Mouse (Mus musculus): Measurements from ENCODE around the gene Prr3. TPM values are rescaled to one million over a fixed set of nuclear protein-coding genes. Genes with fewer than 3 reads are reported as not detected.

The Prr3 gene
- total and polyA plus RNA-seq, 3 experiments: 11.4 to 49.4 (median 33.1) TPM

DNA sequence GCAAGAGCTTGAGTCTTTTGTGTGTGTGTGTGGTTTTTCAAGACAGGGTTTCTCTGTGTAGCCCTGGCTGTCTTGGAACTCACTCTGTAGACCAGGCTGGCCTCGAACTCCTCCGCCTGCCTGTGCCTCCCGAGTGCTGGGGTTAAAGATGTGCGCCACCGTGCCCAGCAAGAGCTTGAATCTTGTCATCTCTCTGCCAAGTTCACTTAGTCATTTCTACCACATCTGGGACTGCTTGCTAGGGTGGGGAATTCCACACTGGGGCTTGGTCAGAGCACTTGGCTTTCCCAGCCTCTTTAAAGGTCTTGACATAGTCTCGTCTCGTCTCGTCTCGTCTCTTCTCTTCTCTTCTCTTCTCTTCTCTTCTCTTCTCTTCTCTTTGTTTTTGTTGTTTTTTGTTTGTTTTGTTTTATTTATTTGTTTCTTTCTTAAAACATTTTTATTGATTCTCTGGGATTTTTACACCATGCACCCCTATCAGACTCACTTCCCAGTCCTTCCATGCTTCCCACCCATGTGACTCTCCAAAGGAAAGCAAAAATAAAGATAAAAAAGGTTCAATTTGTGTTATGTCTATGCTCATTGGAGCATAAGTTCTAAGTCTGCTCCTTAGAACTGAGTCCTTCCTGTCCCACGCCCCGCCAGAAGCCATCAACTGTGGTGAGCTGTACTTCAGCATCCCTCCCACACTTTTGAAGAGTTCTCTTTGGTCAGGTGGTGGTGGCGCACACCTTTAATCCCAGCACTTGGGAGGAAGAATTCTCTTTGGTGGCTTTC is 21.3 kb upstream of the Prr3 start:
- no peak for DNase-seq (ENCODE audit: low spot score)
- H3K27me3 ChIP-seq (ENCODE audit: insufficient read depth, low read length): no peaks in the 10 kb centered on the region
- TF ChIP-seq GATA1 (IDR thresholded peaks at IDR 0.05; ENCODE audit: borderline replicate concordance, low read length) (no peak), CTCF (IDR thresholded peaks at IDR 0.05; ENCODE audit: low read depth, low read length) (no peak), GATA2 (IDR thresholded peaks at IDR 0.05; ENCODE audit: borderline replicate concordance, low read depth, low read length) (no peak), POLR2AphosphoS5 (IDR thresholded peaks at IDR 0.05; ENCODE audit: insufficient replicate concordance, low read depth, low read length) (no peak), TAL1 (conservative IDR thresholded peaks at IDR 0.05; ENCODE audit: low read depth, low read length) (no peak)
- H3K4me3 ChIP-seq (ENCODE audit: low read depth, low read length): peak overlapping the region; percentile 42; the same call in 1 of the 2 replicates
- H3K4me1 ChIP-seq (ENCODE audit: insufficient read depth, low read depth, low read length): peaks cover 91% of the 10 kb centered on the region
- peaks cover 60% of the 10 kb centered on the region for H3K36me3 ChIP-seq (replicated peaks)
- ATAC-seq (ENCODE audit: extremely low read depth, insufficient number of reproducible peaks, low FRiP score, poor library complexity, severe bottlenecking): no peak
- H3K9me3 ChIP-seq (replicated peaks): peaks cover 30% of the 10 kb centered on the region

DNA sequence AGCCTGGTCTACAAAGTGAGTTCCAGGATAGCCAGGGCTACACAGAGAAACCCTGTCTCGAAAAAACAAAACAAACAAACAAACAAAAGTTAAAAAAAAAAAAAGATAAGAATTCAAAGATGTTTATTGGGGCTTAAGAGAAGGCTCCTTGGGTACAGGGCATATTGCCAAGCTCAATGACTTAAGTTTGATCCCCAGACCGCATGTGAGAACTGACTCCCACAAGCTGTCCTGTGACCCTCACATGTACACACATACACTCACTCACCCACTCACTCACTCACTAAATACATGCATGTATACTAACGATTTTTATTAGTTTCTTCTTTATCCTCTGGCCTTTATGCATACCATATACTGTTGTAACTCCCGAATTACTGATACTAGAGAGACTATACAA is 20.3 kb upstream of the Prr3 start:
- H3K9me3 ChIP-seq (replicated peaks): peaks cover 30% of the 10 kb centered on the region
- peaks cover 91% of the 10 kb centered on the region for H3K4me1 ChIP-seq (ENCODE audit: insufficient read depth, low read depth, low read length)
- DNase-seq (ENCODE audit: low spot score): no peak
- TF ChIP-seq GATA1 (IDR thresholded peaks at IDR 0.05; ENCODE audit: borderline replicate concordance, low read length) (no peak), TAL1 (conservative IDR thresholded peaks at IDR 0.05; ENCODE audit: low read depth, low read length) (no peak), GATA2 (IDR thresholded peaks at IDR 0.05; ENCODE audit: borderline replicate concordance, low read depth, low read length) (no peak), CTCF (IDR thresholded peaks at IDR 0.05; ENCODE audit: low read depth, low read length) (no peak), POLR2AphosphoS5 (IDR thresholded peaks at IDR 0.05; ENCODE audit: insufficient replicate concordance, low read depth, low read length) (no peak)
- no peak for ATAC-seq (ENCODE audit: extremely low read depth, insufficient number of reproducible peaks, low FRiP score, poor library complexity, severe bottlenecking)
- peaks cover 54% of the 10 kb centered on the region for H3K36me3 ChIP-seq (replicated peaks)
- no peak overlapping the region for H3K4me3 ChIP-seq (ENCODE audit: low read depth, low read length)
- H3K27me3 ChIP-seq (ENCODE audit: insufficient read depth, low read length): no peaks in the 10 kb centered on the region

- no peaks in the 10 kb centered on the region for H3K27me3 ChIP-seq (ENCODE audit: insufficient read depth, low read length)
- ATAC-seq (ENCODE audit: extremely low read depth, insufficient number of reproducible peaks, low FRiP score, poor library complexity, severe bottlenecking): no peak
- H3K9me3 ChIP-seq (replicated peaks): peaks cover 30% of the 10 kb centered on the region
- peaks cover 84% of the 10 kb centered on the region for H3K4me1 ChIP-seq (ENCODE audit: insufficient read depth, low read depth, low read length)
- no peak for DNase-seq (ENCODE audit: low spot score)
- no peak for TF ChIP-seq POLR2AphosphoS5 (IDR thresholded peaks at IDR 0.05; ENCODE audit: insufficient replicate concordance, low read depth, low read length)
- TF ChIP-seq GATA1 (IDR thresholded peaks at IDR 0.05; ENCODE audit: borderline replicate concordance, low read length): no peak
- no peak for TF ChIP-seq CTCF (IDR thresholded peaks at IDR 0.05; ENCODE audit: low read depth, low read length)
- TF ChIP-seq TAL1 (conservative IDR thresholded peaks at IDR 0.05; ENCODE audit: low read depth, low read length): no peak
- TF ChIP-seq GATA2 (IDR thresholded peaks at IDR 0.05; ENCODE audit: borderline replicate concordance, low read depth, low read length): no peak
- H3K4me3 ChIP-seq (ENCODE audit: low read depth, low read length): no peak overlapping the region
- peaks cover 47% of the 10 kb centered on the region for H3K36me3 ChIP-seq (replicated peaks)
These were observed 19.3 kb upstream of the Prr3 start for GRCm38 (mm10) chr17:35999356-35999755.

DNA sequence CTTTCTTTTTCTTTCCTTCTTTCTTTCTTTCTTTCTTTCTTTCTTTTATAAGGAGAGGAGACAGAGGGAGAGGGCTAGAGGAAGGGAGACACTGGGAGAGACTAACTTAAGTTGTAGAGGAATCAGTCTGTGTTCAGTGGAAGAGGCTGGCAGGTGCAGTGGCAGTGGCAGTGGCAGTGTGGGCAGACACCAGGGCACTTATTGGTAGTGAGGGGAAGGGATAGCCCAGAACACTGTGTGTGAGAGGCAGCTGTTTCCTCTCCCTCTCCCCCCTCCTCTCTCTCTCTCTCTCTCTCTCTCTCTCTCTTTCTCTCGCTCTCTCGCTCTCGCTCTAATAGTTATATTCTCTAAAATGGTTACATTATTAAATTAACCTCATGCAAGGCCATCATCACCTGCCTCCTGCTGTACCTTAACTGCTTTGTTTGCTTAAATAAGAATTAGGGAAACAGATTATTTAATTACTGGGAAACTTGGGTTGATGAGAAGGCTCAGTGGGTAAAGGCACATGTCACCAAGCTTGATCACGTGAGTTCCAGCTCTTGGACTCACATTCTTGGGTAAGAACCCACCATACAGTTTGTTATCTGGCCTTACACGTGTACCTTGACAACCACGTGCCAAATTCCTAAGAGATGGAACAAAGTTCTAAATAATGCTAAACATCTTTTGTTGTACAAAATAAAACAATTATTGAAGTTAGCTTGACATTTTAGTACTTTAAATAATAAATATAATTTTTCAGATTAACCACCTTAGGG is 18.7 kb upstream of the Prr3 start:
- TF ChIP-seq GATA2 (IDR thresholded peaks at IDR 0.05; ENCODE audit: borderline replicate concordance, low read depth, low read length) (no peak), CTCF (IDR thresholded peaks at IDR 0.05; ENCODE audit: low read depth, low read length) (no peak), TAL1 (conservative IDR thresholded peaks at IDR 0.05; ENCODE audit: low read depth, low read length) (no peak), POLR2AphosphoS5 (IDR thresholded peaks at IDR 0.05; ENCODE audit: insufficient replicate concordance, low read depth, low read length) (no peak), GATA1 (IDR thresholded peaks at IDR 0.05; ENCODE audit: borderline replicate concordance, low read length) (no peak)
- Histone ChIP-seq H3K36me3 (replicated peaks) (peaks cover 41% of the 10 kb centered on the region), H3K4me3 (ENCODE audit: low read depth, low read length) (peak overlapping the region; percentile 66), H3K4me1 (ENCODE audit: insufficient read depth, low read depth, low read length) (peaks cover 82% of the 10 kb centered on the region), H3K27me3 (ENCODE audit: insufficient read depth, low read length) (no peaks in the 10 kb centered on the region), H3K9me3 (replicated peaks) (peaks cover 30% of the 10 kb centered on the region)
- no peak for ATAC-seq (ENCODE audit: extremely low read depth, insufficient number of reproducible peaks, low FRiP score, poor library complexity, severe bottlenecking)
- no peak for DNase-seq (ENCODE audit: low spot score)

DNA sequence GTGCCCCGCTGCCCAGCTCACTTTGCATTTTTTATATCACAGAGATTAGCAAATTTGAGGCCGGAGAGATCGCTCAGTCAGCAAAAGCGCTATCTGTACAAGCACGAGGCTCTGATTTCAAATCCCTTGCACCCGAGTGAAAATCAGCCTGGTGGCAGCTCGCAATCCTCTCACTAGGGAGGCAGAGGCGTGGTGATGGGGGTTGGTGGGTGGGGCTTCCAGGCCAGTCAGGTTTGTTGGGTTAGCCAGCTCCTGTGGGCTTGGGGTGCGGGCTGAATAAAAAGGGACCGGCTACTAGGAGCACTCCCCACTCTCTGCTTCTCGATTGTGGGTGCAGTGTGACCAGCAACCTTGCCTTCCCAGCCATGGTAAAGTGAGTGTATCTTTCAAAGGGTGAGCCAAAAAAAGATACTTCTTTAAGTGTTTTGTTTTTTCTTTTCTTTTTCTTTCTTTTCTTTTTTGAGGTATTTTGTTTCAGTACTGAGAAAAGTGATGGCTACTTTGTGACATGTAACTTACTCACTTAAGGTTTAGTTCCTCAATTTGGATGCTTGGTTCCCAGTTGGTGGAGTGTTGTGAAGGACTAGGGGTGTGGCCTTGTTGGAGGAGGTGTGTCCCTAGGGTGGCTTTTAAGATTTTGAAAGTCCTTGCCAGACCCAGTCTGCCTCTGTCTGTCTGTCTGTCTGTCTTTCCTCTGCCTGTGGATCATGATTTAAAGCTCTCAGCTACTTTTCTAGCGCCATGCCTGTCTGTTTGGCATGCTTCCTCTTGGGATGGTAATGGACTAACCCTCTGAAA is 17.9 kb upstream of the Prr3 start:
- H3K27me3 ChIP-seq (ENCODE audit: insufficient read depth, low read length): no peaks in the 10 kb centered on the region
- 0 out of 2 replicates have a peak, but pooled peaks have one; percentile 29 for ATAC-seq (ENCODE audit: extremely low read depth, insufficient number of reproducible peaks, low FRiP score, poor library complexity, severe bottlenecking)
- H3K4me3 ChIP-seq (ENCODE audit: low read depth, low read length): peak overlapping the region; percentile 66; the same call in 1 of the 2 replicates
- peak; percentile 35 for DNase-seq (ENCODE audit: low spot score)
- no peak for TF ChIP-seq CTCF (IDR thresholded peaks at IDR 0.05; ENCODE audit: low read depth, low read length)
- no peak for TF ChIP-seq POLR2AphosphoS5 (IDR thresholded peaks at IDR 0.05; ENCODE audit: insufficient replicate concordance, low read depth, low read length)
- no peak for TF ChIP-seq GATA1 (IDR thresholded peaks at IDR 0.05; ENCODE audit: borderline replicate concordance, low read length)
- TF ChIP-seq GATA2 (IDR thresholded peaks at IDR 0.05; ENCODE audit: borderline replicate concordance, low read depth, low read length): no peak
- no peak for TF ChIP-seq TAL1 (conservative IDR thresholded peaks at IDR 0.05; ENCODE audit: low read depth, low read length)
- peaks cover 34% of the 10 kb centered on the region for H3K36me3 ChIP-seq (replicated peaks)
- peaks cover 23% of the 10 kb centered on the region for H3K9me3 ChIP-seq (replicated peaks)
- H3K4me1 ChIP-seq (ENCODE audit: insufficient read depth, low read depth, low read length): peaks cover 84% of the 10 kb centered on the region

Data from G1E (cell line).